Comparison of ENCODE assay signal across 25 mouse cellular contexts in the genomic region with DNA sequence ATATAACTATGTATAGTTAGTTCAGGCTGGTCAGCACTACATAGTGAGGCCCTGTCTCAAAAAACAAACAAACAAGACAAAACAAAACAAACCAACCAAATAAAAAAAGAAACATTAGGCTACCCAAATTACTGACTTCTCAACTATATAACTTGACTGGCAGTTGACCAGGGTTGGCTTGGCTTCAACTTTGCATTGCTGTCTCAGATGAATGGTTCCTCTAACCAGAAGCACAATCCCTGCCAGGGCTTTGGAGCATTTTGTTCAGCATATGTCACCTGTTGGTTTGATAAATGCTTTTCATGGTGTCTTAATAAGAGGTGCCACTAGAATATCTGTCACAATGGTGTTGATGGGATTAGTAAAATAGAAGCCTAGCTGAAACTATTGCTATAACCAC.
DNase-seq lines count a peak whose midpoint lies in the region; ATAC-seq and TF ChIP-seq lines count a peak whose summit lies in the region.
"Had no signal": no experiment of that assay in that cellular context is flagged by ENCODE, and none has a peak within 500 bp of the region (broad histone marks: within the 10 kb centered on the region; RNA-seq: fewer than 3 reads in every experiment).

No protein-coding gene starts in this region.

- no peak overlapping the region for H3K9ac ChIP-seq in forebrain, embryonic 14.5 days (ENCODE audit: low read length)
- H3K9ac ChIP-seq in forebrain, embryonic 13.5 days, result no peak overlapping the region
- no peak overlapping the region for H3K9ac ChIP-seq in kidney, embryonic 14.5 days (ENCODE audit: low read depth, low read length)
- H3K9ac ChIP-seq: embryonic facial prominence, embryonic 12.5 days; forebrain, embryonic 12.5 days; limb, embryonic 15.5 days; liver, embryonic 14.5 days; lung, embryonic 14.5 days; midbrain, embryonic 15.5 days had no signal

- no peak for TF ChIP-seq CTCF in cerebellum, adult 2 months (IDR thresholded peaks at IDR 0.05; ENCODE audit: borderline replicate concordance, insufficient read depth, low read depth, low read length)

- no peak overlapping the region for H3K4me2 ChIP-seq in forebrain, embryonic 14.5 days (ENCODE audit: low read length)
- no peak overlapping the region for H3K4me2 ChIP-seq in forebrain, embryonic 13.5 days
- H3K4me2 ChIP-seq in kidney, embryonic 14.5 days (replicated peaks; ENCODE audit: low read depth, low read length), result no peak overlapping the region
- H3K4me2 ChIP-seq: embryonic facial prominence, embryonic 12.5 days; forebrain, embryonic 12.5 days; heart, embryonic 11.5 days; limb, embryonic 15.5 days; lung, embryonic 14.5 days; midbrain, embryonic 15.5 days had no signal

- peak; percentile 6 for DNase-seq in forebrain, embryonic 14.5 days (ENCODE audit: low spot score)
- peak; percentile 11 for DNase-seq in kidney, postnatal 10 days
- DNase-seq in cerebellum, adult 2 months, result peak; percentile 58 to 78
- peak; percentile 60 to 79 for DNase-seq in cerebellum, postnatal 25 days
- DNase-seq in embryonic facial prominence, embryonic 10.5 days (ENCODE audit: low spot score), result no peak
- DNase-seq: adrenal gland, adult 2 months; lung, embryonic 14.5 days; lung, postnatal 4 days; right cerebral cortex, adult 18-20 months; right cerebral cortex, postnatal 4 days; thymus, postnatal 14 days had no signal

- no peak overlapping the region for H3K27ac ChIP-seq in forebrain, embryonic 14.5 days (ENCODE audit: low read depth, low read length)
- H3K27ac ChIP-seq in forebrain, embryonic 13.5 days, result no peak overlapping the region
- H3K27ac ChIP-seq in kidney, embryonic 14.5 days (ENCODE audit: low read depth, low read length), result no peak overlapping the region
- no peak overlapping the region for H3K27ac ChIP-seq in cerebellum, adult 2 months (ENCODE audit: insufficient read depth, low read length)
- no peak overlapping the region for H3K27ac ChIP-seq in embryonic facial prominence, embryonic 10.5 days (replicated peaks)
- H3K27ac ChIP-seq: embryonic facial prominence, embryonic 12.5 days; forebrain, embryonic 12.5 days; hindbrain, embryonic 10.5 days; limb, embryonic 15.5 days; liver, embryonic 14.5 days; midbrain, embryonic 15.5 days had no signal

- no peaks in the 10 kb centered on the region for H3K4me1 ChIP-seq in forebrain, embryonic 14.5 days (ENCODE audit: control insufficient read depth, insufficient read depth, low read length)
- no peaks in the 10 kb centered on the region for H3K4me1 ChIP-seq in forebrain, embryonic 13.5 days
- no peaks in the 10 kb centered on the region for H3K4me1 ChIP-seq in kidney, embryonic 14.5 days (ENCODE audit: control insufficient read depth, insufficient read depth, low read length)
- peaks cover 17% of the 10 kb centered on the region for H3K4me1 ChIP-seq in cerebellum, adult 2 months (ENCODE audit: control insufficient read depth, insufficient read depth, low read length)
- H3K4me1 ChIP-seq in embryonic facial prominence, embryonic 10.5 days, result no peaks in the 10 kb centered on the region
- H3K4me1 ChIP-seq: embryonic facial prominence, embryonic 12.5 days; forebrain, embryonic 12.5 days; hindbrain, embryonic 10.5 days; limb, embryonic 15.5 days; midbrain, embryonic 15.5 days had no signal

- H3K4me3 ChIP-seq in forebrain, embryonic 14.5 days (ENCODE audit: low read depth, low read length), result no peak overlapping the region
- H3K4me3 ChIP-seq in forebrain, embryonic 13.5 days, result no peak overlapping the region
- no peak overlapping the region for H3K4me3 ChIP-seq in kidney, embryonic 14.5 days (ENCODE audit: low read length)
- no peak overlapping the region for H3K4me3 ChIP-seq in cerebellum, adult 2 months (replicated peaks; ENCODE audit: insufficient read depth, low read depth, low read length)
- H3K4me3 ChIP-seq in embryonic facial prominence, embryonic 10.5 days, result no peak overlapping the region
- H3K4me3 ChIP-seq: embryonic facial prominence, embryonic 12.5 days; erythroblast, embryonic 14.5 days; forebrain, embryonic 12.5 days; hindbrain, embryonic 10.5 days; limb, embryonic 15.5 days; midbrain, embryonic 15.5 days; myocyte had no signal

- H3K36me3 ChIP-seq in forebrain, embryonic 14.5 days (ENCODE audit: control insufficient read depth, insufficient read depth, low read length), result no peaks in the 10 kb centered on the region
- H3K36me3 ChIP-seq in forebrain, embryonic 13.5 days (ENCODE audit: poor library complexity, severe bottlenecking), result no peaks in the 10 kb centered on the region
- no peaks in the 10 kb centered on the region for H3K36me3 ChIP-seq in kidney, embryonic 14.5 days (ENCODE audit: control insufficient read depth, insufficient read depth, low read length)
- no peaks in the 10 kb centered on the region for H3K36me3 ChIP-seq in embryonic facial prominence, embryonic 10.5 days (replicated peaks)
- H3K36me3 ChIP-seq: embryonic facial prominence, embryonic 12.5 days; forebrain, embryonic 12.5 days; hindbrain, embryonic 10.5 days; limb, embryonic 15.5 days; midbrain, embryonic 15.5 days had no signal

- no peaks in the 10 kb centered on the region for H3K9me3 ChIP-seq in forebrain, embryonic 14.5 days (replicated peaks; ENCODE audit: control insufficient read depth, low read length)
- H3K9me3 ChIP-seq in forebrain, embryonic 13.5 days (replicated peaks), result no peaks in the 10 kb centered on the region
- no peaks in the 10 kb centered on the region for H3K9me3 ChIP-seq in kidney, embryonic 14.5 days (ENCODE audit: control insufficient read depth, low read length)
- no peaks in the 10 kb centered on the region for H3K9me3 ChIP-seq in embryonic facial prominence, embryonic 10.5 days
- H3K9me3 ChIP-seq: forebrain, embryonic 12.5 days; hindbrain, embryonic 10.5 days; limb, embryonic 15.5 days; midbrain, embryonic 15.5 days had no signal

- no peaks in the 10 kb centered on the region for H3K27me3 ChIP-seq in forebrain, embryonic 14.5 days (replicated peaks; ENCODE audit: control insufficient read depth, insufficient read depth, low read length)
- H3K27me3 ChIP-seq in forebrain, embryonic 13.5 days, result no peaks in the 10 kb centered on the region
- H3K27me3 ChIP-seq in kidney, embryonic 14.5 days (ENCODE audit: control insufficient read depth, insufficient read depth, low read length), result no peaks in the 10 kb centered on the region
- no peaks in the 10 kb centered on the region for H3K27me3 ChIP-seq in cerebellum, adult 2 months (ENCODE audit: control insufficient read depth, insufficient read depth, low read length)
- H3K27me3 ChIP-seq in embryonic facial prominence, embryonic 10.5 days (replicated peaks; ENCODE audit: low read depth, poor library complexity, severe bottlenecking), result no peaks in the 10 kb centered on the region
- H3K27me3 ChIP-seq: embryonic facial prominence, embryonic 12.5 days; forebrain, embryonic 12.5 days; limb, embryonic 15.5 days; midbrain, embryonic 15.5 days had no signal

- no peak for ATAC-seq in forebrain, embryonic 14.5 days
- ATAC-seq in forebrain, embryonic 13.5 days, result no peak
- no peak for ATAC-seq in kidney, embryonic 14.5 days (ENCODE audit: low FRiP score, low TSS enrichment)
- no peak for ATAC-seq in erythroblast, adult 5-6 weeks (replicated peaks; ENCODE audit: low FRiP score, poor library complexity, severe bottlenecking)
- ATAC-seq: CD4-positive, CD25-positive, alpha-beta regulatory T cell, adult 4 months; intestine, postnatal 0 days; midbrain, embryonic 15.5 days had no signal

- TF ChIP-seq POLR2A in cerebellum, adult 2 months (IDR thresholded peaks at IDR 0.05; ENCODE audit: borderline replicate concordance, insufficient read depth, low read length), result no peak
